Mouse (Mus musculus) spleen, adult 10 weeks (tissue): Measurements from ENCODE around the gene Zfp42. TPM values are rescaled to one million over a fixed set of nuclear protein-coding genes. Genes with fewer than 3 reads are reported as not detected.

ENCODE experiments used
- polyA plus RNA-seq: library from polyadenylated mRNA; stranded (reverse); fragments of 350-450 nt; fragmentation: Illumina TruSeq; extraction: RNeasy Lipid Tissue Mini Kit (QIAGEN cat#74804); gene quantifications from one replicate; pipeline ENCODE4 v1.2.3, GENCODE M21; 2015; ENCODE audit warnings: low replicate concordance; ENCODE audit not compliant: insufficient read depth

Gene Zfp42
- polyA plus RNA-seq, result not detected

DNA sequence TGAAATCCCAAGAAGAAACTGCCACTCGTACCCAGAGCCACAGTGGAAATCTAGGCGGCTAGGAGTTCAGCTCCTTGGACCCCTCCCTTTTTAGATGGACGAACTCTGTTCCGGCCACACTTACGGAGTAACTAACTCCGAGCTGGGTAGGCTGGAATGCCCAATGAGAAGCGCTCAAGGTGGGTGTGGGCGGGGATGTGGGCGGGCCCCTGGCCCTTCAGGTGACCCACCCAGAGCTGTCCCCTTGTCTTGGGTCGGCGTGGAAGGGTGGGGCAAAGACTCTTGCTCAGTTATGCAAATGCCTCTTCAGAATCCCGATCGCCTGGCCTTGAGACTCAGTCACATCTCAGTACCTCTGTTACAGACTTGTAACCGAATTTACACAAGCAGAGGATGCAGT is at the start of gene Zfp42:
Gene Zfp42, minus strand, starts transcription at position 85 of the 400 bp plus-strand sequence.

Other genes with a start within 250 kb of the Zfp42 start
- not detected for gene Triml1, start 165.5 kb downstream of the Zfp42 start, polyA plus RNA-seq
- not detected for gene Triml2, start 126.4 kb downstream of the Zfp42 start, polyA plus RNA-seq
- not detected for gene Adam26b, start 221.1 kb upstream of the Zfp42 start, polyA plus RNA-seq